Mouse (Mus musculus) midbrain, embryonic 14.5 days (tissue): ENCODE results near the gene Stx8. TPM values are rescaled to one million over a fixed set of nuclear protein-coding genes. Genes with fewer than 3 reads are reported as not detected.

Source experiments
- ATAC-seq: fragments of 200-750 bp; cut with Nextera tagmentation; 2 replicates; pipeline ENCODE4 v1.8.0; 2017; ENCODE audit warnings: moderate number of reproducible peaks, moderate library complexity; ENCODE audit not compliant: low FRiP score, low TSS enrichment
- DNase-seq: peaks from one replicate; pipeline ENCODE4 v3.0.0-alpha.2; 2015
- H3K27ac ChIP-seq: fragments of 300-500 bp; sonication (generic); replicated peaks from 2 replicates; pipeline ENCODE4 v1.5.1; 2014; ENCODE audit warnings: mild to moderate bottlenecking, low read depth, low read length, moderate library complexity
- H3K27me3 ChIP-seq: fragments of 300-500 bp; sonication (generic); 2 replicates; pipeline ENCODE4 v1.6.1; 2014; ENCODE audit warnings: low read length, control low read depth, mixed read lengths; ENCODE audit not compliant: control insufficient read depth, insufficient read depth
- H3K36me3 ChIP-seq: fragments of 300-500 bp; sonication (generic); 2 replicates; pipeline ENCODE4 v1.6.1; 2014; ENCODE audit warnings: low read length, control low read depth; ENCODE audit not compliant: control insufficient read depth, insufficient read depth
- H3K4me1 ChIP-seq: fragments of 300-500 bp; sonication (generic); 2 replicates; pipeline ENCODE4 v1.6.1; 2014; ENCODE audit warnings: mild to moderate bottlenecking, antibody characterized with exemption, low read length, control low read depth; ENCODE audit not compliant: control insufficient read depth, insufficient read depth
- H3K4me2 ChIP-seq: fragments of 300-500 bp; sonication (generic); 2 replicates; pipeline ENCODE4 v1.6.1; 2014; ENCODE audit warnings: mild to moderate bottlenecking, low read length, moderate library complexity
- H3K4me3 ChIP-seq: fragments of 300-500 bp; sonication (generic); replicated peaks from 2 replicates; pipeline ENCODE4 v1.5.1; 2014; ENCODE audit warnings: low read depth, low read length
- H3K9ac ChIP-seq: fragments of 300-500 bp; sonication (generic); replicated peaks from 2 replicates; pipeline ENCODE4 v1.6.1; 2014; ENCODE audit warnings: mild to moderate bottlenecking, low read length, moderate library complexity
- H3K9me3 ChIP-seq: fragments of 300-500 bp; sonication (generic); 2 replicates; pipeline ENCODE4 v1.6.1; 2016; ENCODE audit warnings: low read length, control low read depth, mixed read lengths; ENCODE audit not compliant: control insufficient read depth
- WGBS: fragments of 180-500 bp; shearing (Covaris S2); extraction: QIAGEN DNeasy Blood & Tissue Kit; methylation state at CpG from one replicate; pipeline ENCODE4 v1.1.7; 2014; 5-methylcytosine and 5-hydroxymethylcytosine counted together
- polyA plus RNA-seq: library from polyadenylated mRNA; unstranded; fragments of >200 nt; fragmentation: Nextera tagmentation; extraction: Ambion mirVana; gene quantifications from 2 replicates; pipeline ENCODE4 v1.2.1, GENCODE M21; 2014

Gene Stx8
- polyA plus RNA-seq, result 64.2 and 66.3 TPM in 2 replicates

DNA sequence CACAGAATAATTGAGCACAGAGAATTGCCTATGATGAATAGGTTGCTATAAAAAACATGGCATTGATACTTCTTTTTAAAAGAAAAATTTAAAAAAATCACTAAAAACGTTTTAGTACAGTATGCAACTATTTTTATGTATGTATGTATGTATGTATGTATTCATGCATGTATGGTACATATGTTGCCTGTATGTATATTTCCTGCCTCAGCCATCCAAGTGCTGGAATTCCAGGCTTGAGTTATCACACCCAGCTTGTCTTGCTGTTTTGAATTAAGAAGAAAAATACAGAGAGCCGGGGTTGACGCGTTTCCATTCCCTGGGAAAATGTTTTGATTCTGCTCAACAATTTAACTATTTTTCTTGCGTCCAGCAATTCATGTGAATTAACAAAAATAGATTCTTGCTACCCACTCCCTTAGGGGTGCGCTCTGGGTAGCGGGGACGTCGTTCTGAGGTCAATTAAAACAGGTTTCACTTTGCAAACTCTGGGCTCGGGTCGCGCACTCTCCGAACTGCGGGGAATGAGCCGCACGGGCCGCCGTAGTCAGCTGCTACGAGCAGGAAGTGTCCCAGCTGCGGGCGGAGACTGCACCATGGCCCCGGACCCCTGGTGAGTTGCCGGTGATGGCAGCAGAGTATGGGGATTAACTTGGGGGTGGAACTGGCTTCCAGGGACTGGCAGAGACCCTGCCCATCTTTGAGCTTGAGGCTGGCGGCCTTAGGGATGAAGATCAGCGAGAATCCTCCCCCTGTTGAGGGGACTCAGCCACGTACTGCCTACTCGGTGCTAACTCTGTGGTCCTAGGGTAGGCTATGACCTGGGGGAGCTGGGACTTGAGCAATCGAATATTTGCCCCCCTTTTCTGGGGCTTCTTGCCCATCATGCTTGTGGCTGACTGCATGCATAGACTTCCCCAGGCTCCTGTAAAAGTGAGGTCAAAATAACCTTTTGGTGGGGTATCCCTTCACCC is at the start of gene Stx8:
Stx8 (plus strand) TSS at position 289 of the 974 bp plus-strand sequence.
- DNase-seq (peak; percentile 92), ATAC-seq (peak; percentile 71; the same call in 1 of the 2 replicates)
- H3K4me3 ChIP-seq, result peak within 1 kb of the TSS; percentile 72
- peaks cover 11% of the 10 kb centered on the region; the same call in 1 of the 2 replicates for H3K36me3 ChIP-seq
- H3K27ac ChIP-seq, result no peak within 1 kb of the TSS
- WGBS, result under 1% methylated on average over 28 of the region's 28 CpGs
- H3K4me1 ChIP-seq, result peaks cover 20% of the 10 kb centered on the region; the same call in 1 of the 2 replicates
- H3K27me3 ChIP-seq, result no peaks in the 10 kb centered on the region
- no peaks in the 10 kb centered on the region for H3K9me3 ChIP-seq
- H3K4me2 ChIP-seq, result peak within 1 kb of the TSS; percentile 79
- peak within 1 kb of the TSS; percentile 70 for H3K9ac ChIP-seq

GRCm38 (mm10) chr11:67917126-67917525 is 48.9 kb upstream of the Stx8 start:
- H3K27me3 ChIP-seq, result peaks cover 24% of the 10 kb centered on the region
- no peak overlapping the region for H3K4me3 ChIP-seq
- no peak overlapping the region for H3K4me2 ChIP-seq
- ATAC-seq (no peak), DNase-seq (no peak)
- H3K9me3 ChIP-seq, result no peaks in the 10 kb centered on the region
- H3K9ac ChIP-seq, result no peak overlapping the region
- no peak overlapping the region for H3K27ac ChIP-seq
- peaks cover 4% of the 10 kb centered on the region; the same call in 1 of the 2 replicates for H3K4me1 ChIP-seq
- no peaks in the 10 kb centered on the region for H3K36me3 ChIP-seq
- WGBS, result 91% methylated on average over 3 of the region's 3 CpGs

- Histone ChIP-seq H3K27me3 (peaks cover 24% of the 10 kb centered on the region), H3K9ac (no peak overlapping the region), H3K4me1 (peaks cover 10% of the 10 kb centered on the region; the same call in 1 of the 2 replicates), H3K27ac (no peak overlapping the region), H3K4me3 (no peak overlapping the region), H3K9me3 (no peaks in the 10 kb centered on the region), H3K36me3 (no peaks in the 10 kb centered on the region), H3K4me2 (no peak overlapping the region)
- ATAC-seq (no peak), DNase-seq (no peak)
- WGBS, result 82% methylated on average over 5 of the region's 5 CpGs
Observed at GRCm38 (mm10) chr11:67919593-67919992, 46.4 kb upstream of the Stx8 start.

- no peaks in the 10 kb centered on the region for H3K9me3 ChIP-seq
- H3K4me3 ChIP-seq, result no peak overlapping the region
- no peak overlapping the region for H3K27ac ChIP-seq
- H3K36me3 ChIP-seq, result no peaks in the 10 kb centered on the region
- H3K27me3 ChIP-seq, result peaks cover 24% of the 10 kb centered on the region
- peak overlapping the region; percentile 100; the same call in 1 of the 2 replicates for H3K4me2 ChIP-seq
- DNase-seq (no peak), ATAC-seq (no peak)
- H3K4me1 ChIP-seq, result peaks cover 10% of the 10 kb centered on the region; the same call in 1 of the 2 replicates
- 50% methylated on average over 9 of the region's 9 CpGs for WGBS
- H3K9ac ChIP-seq, result no peak overlapping the region
Observed at GRCm38 (mm10) chr11:67920226-67920960, 45.6 kb upstream of the Stx8 start.

DNA sequence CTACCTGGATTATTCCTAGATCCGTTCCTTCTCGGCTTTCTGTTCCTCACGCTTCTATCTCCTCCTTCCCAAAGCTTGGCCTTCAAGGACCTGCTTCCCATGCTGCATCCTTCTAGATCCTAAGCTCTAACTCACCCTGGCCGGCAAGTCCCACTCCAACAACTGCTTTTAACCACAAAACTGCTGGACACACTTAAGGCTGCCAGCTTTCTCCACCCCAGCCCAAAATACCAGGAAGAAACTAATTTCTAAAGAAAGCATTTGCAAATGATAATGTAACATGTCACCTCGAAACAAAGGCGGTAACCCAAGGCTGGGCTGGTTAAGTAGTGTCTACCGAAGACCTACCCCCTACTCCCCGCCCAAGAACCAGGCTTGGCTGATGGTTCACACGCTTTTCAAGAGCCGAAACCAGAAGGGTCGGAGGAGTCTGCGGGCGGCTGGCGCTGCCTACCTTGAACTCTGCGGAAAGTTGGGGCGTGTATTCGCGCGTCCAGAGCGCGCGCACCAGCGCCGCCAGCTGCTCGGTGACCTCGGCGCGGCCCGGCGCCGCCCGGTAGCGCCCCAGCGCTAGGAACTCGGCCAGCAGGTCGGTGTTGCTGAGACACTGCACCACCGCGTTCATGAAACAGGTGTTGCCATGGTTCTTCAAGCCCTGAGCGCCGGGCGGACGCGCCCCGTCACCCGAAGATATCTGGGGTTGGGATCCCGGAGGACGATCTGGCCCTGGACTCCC is 44.7 kb upstream of the Stx8 start:
- H3K9ac ChIP-seq, result peak overlapping the region; percentile 63
- peak overlapping the region; percentile 66 for H3K4me3 ChIP-seq
- no peak for ATAC-seq
- H3K27me3 ChIP-seq, result peaks cover 24% of the 10 kb centered on the region
- no peaks in the 10 kb centered on the region for H3K9me3 ChIP-seq
- DNase-seq, result peak; percentile 55
- peak overlapping the region; percentile 100 for H3K4me2 ChIP-seq
- H3K4me1 ChIP-seq, result peaks cover 10% of the 10 kb centered on the region; the same call in 1 of the 2 replicates
- no peaks in the 10 kb centered on the region for H3K36me3 ChIP-seq
- H3K27ac ChIP-seq, result no peak overlapping the region
- 2% methylated on average over 47 of the region's 47 CpGs for WGBS

- peak within 1 kb of the TSS; percentile 66 for H3K4me3 ChIP-seq
- peak; percentile 58 for DNase-seq
- no peaks in the 10 kb centered on the region for H3K9me3 ChIP-seq
- ATAC-seq, result peak; percentile 37
- no peaks in the 10 kb centered on the region for H3K36me3 ChIP-seq
- H3K4me1 ChIP-seq, result peaks cover 10% of the 10 kb centered on the region; the same call in 1 of the 2 replicates
- WGBS, result under 1% methylated on average over 70 of the region's 80 CpGs
- H3K4me2 ChIP-seq, result peak within 1 kb of the TSS; percentile 100
- H3K27me3 ChIP-seq, result peaks cover 24% of the 10 kb centered on the region
- no peak within 1 kb of the TSS for H3K27ac ChIP-seq
- H3K9ac ChIP-seq, result peak within 1 kb of the TSS; percentile 63
Observed at GRCm38 (mm10) chr11:67921827-67922754, 43.9 kb upstream of the Stx8 start, which contains the start of gene Usp43. Gene Usp43 (minus strand): TSS chr11:67922153.

- Histone ChIP-seq H3K9ac (no peak overlapping the region), H3K27me3 (peaks cover 24% of the 10 kb centered on the region), H3K9me3 (no peaks in the 10 kb centered on the region), H3K4me3 (peak overlapping the region; percentile 66), H3K27ac (no peak overlapping the region), H3K36me3 (no peaks in the 10 kb centered on the region), H3K4me1 (peaks cover 10% of the 10 kb centered on the region; the same call in 1 of the 2 replicates), H3K4me2 (peak overlapping the region; percentile 100)
- WGBS, result 1% methylated on average over 12 of the region's 12 CpGs
- peak; percentile 66 for ATAC-seq
- peak; percentile 84 for DNase-seq
Observed at GRCm38 (mm10) chr11:67922755-67923125, 43.3 kb upstream of the Stx8 start.
